Mouse (Mus musculus): ENCODE results near the gene Hsf5. TPM values are rescaled to one million over a fixed set of nuclear protein-coding genes. Genes with fewer than 3 reads are reported as not detected.

Hsf5 gene
- polyA plus RNA-seq, 1 experiment from 2014 or later: 0.17 TPM

DNA sequence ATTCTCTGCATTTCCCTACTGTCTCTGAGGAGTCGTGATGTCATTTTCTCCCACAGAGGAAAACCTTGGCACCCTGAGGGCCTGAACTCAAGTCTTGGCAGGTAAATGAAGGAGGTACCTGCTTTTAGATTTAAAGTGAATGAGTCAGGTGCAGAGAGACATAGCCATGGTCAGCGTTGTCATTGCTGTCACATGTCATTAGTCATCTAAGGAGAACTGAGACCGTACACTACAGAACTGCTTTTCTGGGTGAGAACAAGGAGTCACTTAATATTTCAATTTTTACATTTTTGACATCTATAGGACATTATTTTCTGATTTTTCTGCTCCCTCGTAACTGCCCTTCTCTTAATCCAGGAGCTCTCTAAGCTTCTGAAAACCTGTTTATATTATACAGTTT, 61.6 kb downstream of the Hsf5 start:
- 73% methylated on average over 4 of the region's 4 CpGs for WGBS
- ATAC-seq: no peak
- no peak overlapping the region for H3K9ac ChIP-seq (ENCODE audit: low read depth, low read length)
- H3K36me3 ChIP-seq (ENCODE audit: control insufficient read depth, insufficient read depth, low read length): no peaks in the 10 kb centered on the region; the same call in 1 of the 2 replicates
- no peaks in the 10 kb centered on the region for H3K9me3 ChIP-seq (ENCODE audit: control insufficient read depth, low read length)
- no peaks in the 10 kb centered on the region for H3K4me1 ChIP-seq (ENCODE audit: control insufficient read depth, insufficient read depth, low read length)
- no peak overlapping the region for H3K27ac ChIP-seq (ENCODE audit: low read length)
- H3K4me3 ChIP-seq (ENCODE audit: low read length): no peak overlapping the region
- no peak overlapping the region for H3K4me2 ChIP-seq (ENCODE audit: low read depth, low read length)
- H3K27me3 ChIP-seq (replicated peaks; ENCODE audit: control insufficient read depth, insufficient read depth, low read length): no peaks in the 10 kb centered on the region

DNA sequence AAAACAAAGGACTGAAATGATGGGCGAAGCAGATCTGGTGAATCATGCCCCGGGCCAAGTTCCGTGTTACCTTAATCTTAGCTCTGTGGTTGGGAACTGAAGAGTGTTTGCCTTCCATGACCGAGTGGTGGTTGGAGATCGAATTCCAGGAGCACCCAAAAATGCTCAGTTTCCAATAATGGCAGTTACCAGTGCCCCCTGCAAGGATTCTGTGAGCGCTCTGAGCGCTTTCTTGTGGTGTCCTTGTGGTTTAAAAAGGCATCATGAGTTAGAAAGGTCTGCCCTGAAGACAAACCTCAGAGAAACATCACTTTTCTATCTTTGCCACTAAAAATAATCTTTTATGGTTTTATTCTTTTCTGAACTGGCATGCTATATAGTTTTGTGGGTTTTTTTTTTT, 62.0 kb downstream of the Hsf5 start:
- ATAC-seq: no peak
- Histone ChIP-seq H3K4me1 (ENCODE audit: control insufficient read depth, insufficient read depth, low read length) (no peaks in the 10 kb centered on the region), H3K27ac (ENCODE audit: low read length) (no peak overlapping the region), H3K27me3 (replicated peaks; ENCODE audit: control insufficient read depth, insufficient read depth, low read length) (no peaks in the 10 kb centered on the region), H3K9ac (ENCODE audit: low read depth, low read length) (no peak overlapping the region), H3K4me3 (ENCODE audit: low read length) (no peak overlapping the region), H3K4me2 (ENCODE audit: low read depth, low read length) (no peak overlapping the region), H3K36me3 (ENCODE audit: control insufficient read depth, insufficient read depth, low read length) (no peaks in the 10 kb centered on the region; the same call in 1 of the 2 replicates), H3K9me3 (ENCODE audit: control insufficient read depth, low read length) (no peaks in the 10 kb centered on the region)
- 85% methylated on average over 7 of the region's 7 CpGs for WGBS

DNA sequence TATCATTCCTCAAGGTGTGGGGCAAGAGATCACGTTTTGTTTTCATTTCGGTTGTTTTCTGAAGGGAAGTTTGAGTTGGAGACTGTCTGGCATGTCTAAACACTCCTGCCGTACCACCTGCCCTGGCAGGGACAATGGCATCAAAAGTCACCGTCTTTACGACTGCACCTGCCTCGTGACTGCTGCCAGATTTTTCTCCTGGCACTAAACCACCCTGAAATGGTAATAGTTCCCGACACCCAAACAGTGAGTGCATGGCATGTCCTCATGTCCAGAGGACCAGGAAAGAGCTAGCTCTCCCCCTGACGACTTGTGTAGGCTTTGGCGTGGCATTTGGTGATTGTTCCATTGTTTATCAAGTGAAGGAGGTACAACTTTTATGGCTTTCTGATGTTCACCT, 63.8 kb downstream of the Hsf5 start:
- no peaks in the 10 kb centered on the region for H3K27me3 ChIP-seq (replicated peaks; ENCODE audit: control insufficient read depth, insufficient read depth, low read length)
- H3K4me1 ChIP-seq (ENCODE audit: control insufficient read depth, insufficient read depth, low read length): 0 out of 2 replicates have a peak, but pooled peaks cover 1% of the 10 kb centered on the region
- H3K9me3 ChIP-seq (ENCODE audit: control insufficient read depth, low read length): no peaks in the 10 kb centered on the region
- H3K36me3 ChIP-seq (ENCODE audit: control insufficient read depth, insufficient read depth, low read length): no peaks in the 10 kb centered on the region
- H3K9ac ChIP-seq (ENCODE audit: low read depth, low read length): no peak overlapping the region
- 59% methylated on average over 9 of the region's 9 CpGs for WGBS
- H3K27ac ChIP-seq (ENCODE audit: low read length): peak overlapping the region; percentile 39; the same call in 1 of the 2 replicates
- no peak for ATAC-seq
- peak overlapping the region; percentile 2; the same call in 1 of the 2 replicates for H3K4me2 ChIP-seq (ENCODE audit: low read depth, low read length)
- no peak overlapping the region for H3K4me3 ChIP-seq (ENCODE audit: low read length)

DNA sequence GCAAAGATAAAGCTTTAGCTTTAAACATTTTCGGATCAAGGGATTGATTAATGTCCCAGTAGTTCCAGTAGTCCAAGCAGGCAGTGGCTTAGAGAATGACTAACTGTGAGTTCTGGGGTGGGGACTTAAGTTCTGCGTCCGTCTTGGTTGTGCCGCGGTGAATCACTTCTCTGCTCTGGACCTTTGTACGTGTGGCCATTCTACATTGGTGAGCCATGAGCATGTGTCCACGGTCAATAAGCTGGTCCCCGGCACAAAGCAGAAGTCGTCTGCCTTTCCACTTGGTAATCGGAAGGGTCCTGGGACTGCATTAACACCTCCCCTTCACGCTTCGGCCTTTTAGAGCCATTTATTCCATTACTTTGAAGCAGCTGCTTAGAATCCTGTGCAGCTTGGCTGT, 65.1 kb downstream of the Hsf5 start:
- WGBS: 65% methylated on average over 12 of the region's 12 CpGs
- no peak overlapping the region for H3K9ac ChIP-seq (ENCODE audit: low read depth, low read length)
- H3K9me3 ChIP-seq (ENCODE audit: control insufficient read depth, low read length): no peaks in the 10 kb centered on the region
- ATAC-seq: no peak
- H3K4me2 ChIP-seq (ENCODE audit: low read depth, low read length): peak overlapping the region; percentile 19; the same call in 1 of the 2 replicates
- H3K27me3 ChIP-seq (replicated peaks; ENCODE audit: control insufficient read depth, insufficient read depth, low read length): no peaks in the 10 kb centered on the region
- 0 out of 2 replicates have a peak, but pooled peaks cover 6% of the 10 kb centered on the region for H3K4me1 ChIP-seq (ENCODE audit: control insufficient read depth, insufficient read depth, low read length)
- peak overlapping the region; percentile 45 for H3K27ac ChIP-seq (ENCODE audit: low read length)
- H3K36me3 ChIP-seq (ENCODE audit: control insufficient read depth, insufficient read depth, low read length): no peaks in the 10 kb centered on the region
- no peak overlapping the region for H3K4me3 ChIP-seq (ENCODE audit: low read length)

DNA sequence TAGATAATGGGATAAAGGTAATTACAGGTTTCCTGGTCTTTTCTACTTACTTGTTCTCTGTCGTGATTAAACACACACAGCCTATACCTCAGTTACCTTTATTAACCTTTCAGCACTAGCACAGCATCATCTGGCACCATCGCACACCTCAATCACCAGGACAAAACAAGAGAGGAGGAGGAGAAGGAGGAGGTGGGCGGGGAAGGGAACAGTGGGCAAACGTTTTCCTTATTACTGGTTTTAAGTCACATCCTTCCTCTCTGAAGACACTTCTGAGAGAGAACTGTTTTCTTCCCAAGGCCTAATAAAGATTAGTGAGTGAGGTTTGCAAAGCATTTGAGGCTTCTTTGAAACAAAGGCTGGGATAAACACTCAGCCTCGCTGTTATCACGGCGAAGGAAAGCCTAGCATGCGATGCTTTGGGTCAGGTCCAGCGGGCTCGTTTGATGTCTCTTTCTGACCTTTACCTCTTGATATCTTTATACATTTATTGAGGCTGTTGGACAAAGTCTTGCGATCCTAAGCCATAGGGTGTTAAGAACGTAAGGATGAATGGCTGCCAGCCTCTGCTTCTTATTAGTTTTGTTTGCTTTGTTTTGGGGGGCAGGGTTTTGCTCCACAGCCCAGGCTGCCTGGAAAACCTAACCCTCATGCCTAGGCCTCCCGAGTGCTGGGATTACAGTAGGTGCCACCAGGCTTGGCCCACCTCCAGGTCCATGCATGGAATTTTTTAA, 66.0 kb downstream of the Hsf5 start:
- H3K27ac ChIP-seq (ENCODE audit: low read length): no peak overlapping the region; the same call in 1 of the 2 replicates
- no peaks in the 10 kb centered on the region for H3K9me3 ChIP-seq (ENCODE audit: control insufficient read depth, low read length)
- peaks cover 14% of the 10 kb centered on the region; the same call in 1 of the 2 replicates for H3K4me1 ChIP-seq (ENCODE audit: control insufficient read depth, insufficient read depth, low read length)
- H3K9ac ChIP-seq (ENCODE audit: low read depth, low read length): no peak overlapping the region
- no peak overlapping the region for H3K4me3 ChIP-seq (ENCODE audit: low read length)
- no peak overlapping the region for H3K4me2 ChIP-seq (ENCODE audit: low read depth, low read length)
- peak; percentile 92 for ATAC-seq
- 28% methylated on average over 13 of the region's 13 CpGs for WGBS
- no peaks in the 10 kb centered on the region for H3K36me3 ChIP-seq (ENCODE audit: control insufficient read depth, insufficient read depth, low read length)
- no peaks in the 10 kb centered on the region for H3K27me3 ChIP-seq (replicated peaks; ENCODE audit: control insufficient read depth, insufficient read depth, low read length)

DNA sequence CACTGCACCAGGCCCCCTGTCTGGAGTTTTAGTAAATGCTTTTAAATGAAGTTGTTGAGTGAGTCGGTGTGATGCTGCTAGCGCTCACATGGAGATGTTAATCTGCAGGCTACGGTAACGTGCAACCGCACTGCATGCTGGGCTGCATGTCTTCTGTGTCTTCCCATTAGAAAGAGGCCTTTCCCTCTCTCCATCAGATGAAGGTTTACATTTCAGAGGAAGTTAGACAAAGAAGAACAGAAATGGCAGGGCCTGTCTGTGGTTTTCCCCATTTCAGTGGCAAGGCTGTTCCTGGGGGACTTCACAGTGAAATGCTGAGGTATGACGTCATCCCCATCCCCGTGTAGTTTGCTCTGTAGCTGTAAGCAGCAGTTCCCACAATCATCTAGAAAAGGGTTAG, 69.4 kb downstream of the Hsf5 start:
- WGBS: 58% methylated on average over 7 of the region's 7 CpGs
- H3K4me2 ChIP-seq (ENCODE audit: low read depth, low read length): no peak overlapping the region
- no peak for ATAC-seq
- H3K27me3 ChIP-seq (replicated peaks; ENCODE audit: control insufficient read depth, insufficient read depth, low read length): no peaks in the 10 kb centered on the region
- peaks cover 30% of the 10 kb centered on the region for H3K4me1 ChIP-seq (ENCODE audit: control insufficient read depth, insufficient read depth, low read length)
- H3K9ac ChIP-seq (ENCODE audit: low read depth, low read length): no peak overlapping the region
- no peaks in the 10 kb centered on the region for H3K36me3 ChIP-seq (ENCODE audit: control insufficient read depth, insufficient read depth, low read length)
- H3K9me3 ChIP-seq (ENCODE audit: control insufficient read depth, low read length): no peaks in the 10 kb centered on the region
- H3K4me3 ChIP-seq (ENCODE audit: low read length): no peak overlapping the region
- H3K27ac ChIP-seq (ENCODE audit: low read length): no peak overlapping the region

DNA sequence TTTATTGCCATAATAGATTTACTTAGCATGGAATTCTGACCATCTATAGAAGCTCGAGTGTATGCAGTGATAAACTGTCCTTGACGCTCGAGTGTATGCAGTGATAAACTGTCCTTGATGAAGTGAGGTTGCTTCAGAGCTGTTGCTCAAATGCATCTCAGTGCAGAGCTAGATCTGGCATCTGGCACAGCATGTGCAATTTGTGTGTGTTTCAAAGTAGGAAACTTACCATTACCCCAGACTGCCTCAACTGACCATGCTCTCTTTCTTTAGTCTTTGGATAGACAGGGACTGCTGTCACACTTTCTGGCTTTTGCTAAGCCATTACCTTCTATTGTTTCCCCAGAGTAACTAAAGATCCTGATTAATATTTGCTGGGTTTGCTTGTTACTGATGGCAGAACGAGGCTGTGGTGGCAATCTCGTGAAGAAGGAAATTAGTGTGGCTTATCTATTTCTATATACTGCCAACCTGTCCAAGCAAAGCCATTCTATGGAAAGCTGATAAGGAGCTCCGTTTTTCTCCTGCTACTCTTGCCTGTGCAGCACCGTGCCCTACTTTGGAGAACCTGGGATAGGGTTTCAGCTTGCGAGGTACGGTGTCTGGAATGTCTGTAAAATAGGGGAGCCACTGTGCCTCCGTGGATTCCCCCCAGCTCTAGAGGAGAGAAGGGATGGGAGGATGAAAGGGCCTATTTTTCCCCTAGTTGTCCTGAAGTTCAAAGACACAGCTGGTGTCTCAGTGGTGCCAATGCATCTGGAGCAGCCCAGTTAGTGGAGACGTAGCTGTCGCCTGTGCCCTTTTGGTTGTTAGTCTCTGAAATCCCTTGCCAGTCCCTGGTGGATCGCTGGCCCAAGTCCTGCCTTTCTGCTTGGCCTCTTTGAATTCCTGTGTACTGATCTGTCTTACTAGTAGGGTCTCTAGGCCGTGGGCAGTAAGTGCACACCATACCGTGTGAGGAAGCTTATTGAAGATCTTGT, 70.6 kb downstream of the Hsf5 start:
- Histone ChIP-seq H3K9ac (ENCODE audit: low read depth, low read length) (peak overlapping the region; percentile 16; the same call in 1 of the 2 replicates), H3K27me3 (replicated peaks; ENCODE audit: control insufficient read depth, insufficient read depth, low read length) (no peaks in the 10 kb centered on the region), H3K4me3 (ENCODE audit: low read length) (no peak overlapping the region), H3K27ac (ENCODE audit: low read length) (peak overlapping the region; percentile 30), H3K9me3 (ENCODE audit: control insufficient read depth, low read length) (no peaks in the 10 kb centered on the region), H3K4me1 (ENCODE audit: control insufficient read depth, insufficient read depth, low read length) (peaks cover 30% of the 10 kb centered on the region), H3K4me2 (ENCODE audit: low read depth, low read length) (peak overlapping the region; percentile 51), H3K36me3 (ENCODE audit: control insufficient read depth, insufficient read depth, low read length) (no peaks in the 10 kb centered on the region)
- WGBS: 57% methylated on average over 15 of the region's 15 CpGs
- ATAC-seq: no peak

DNA sequence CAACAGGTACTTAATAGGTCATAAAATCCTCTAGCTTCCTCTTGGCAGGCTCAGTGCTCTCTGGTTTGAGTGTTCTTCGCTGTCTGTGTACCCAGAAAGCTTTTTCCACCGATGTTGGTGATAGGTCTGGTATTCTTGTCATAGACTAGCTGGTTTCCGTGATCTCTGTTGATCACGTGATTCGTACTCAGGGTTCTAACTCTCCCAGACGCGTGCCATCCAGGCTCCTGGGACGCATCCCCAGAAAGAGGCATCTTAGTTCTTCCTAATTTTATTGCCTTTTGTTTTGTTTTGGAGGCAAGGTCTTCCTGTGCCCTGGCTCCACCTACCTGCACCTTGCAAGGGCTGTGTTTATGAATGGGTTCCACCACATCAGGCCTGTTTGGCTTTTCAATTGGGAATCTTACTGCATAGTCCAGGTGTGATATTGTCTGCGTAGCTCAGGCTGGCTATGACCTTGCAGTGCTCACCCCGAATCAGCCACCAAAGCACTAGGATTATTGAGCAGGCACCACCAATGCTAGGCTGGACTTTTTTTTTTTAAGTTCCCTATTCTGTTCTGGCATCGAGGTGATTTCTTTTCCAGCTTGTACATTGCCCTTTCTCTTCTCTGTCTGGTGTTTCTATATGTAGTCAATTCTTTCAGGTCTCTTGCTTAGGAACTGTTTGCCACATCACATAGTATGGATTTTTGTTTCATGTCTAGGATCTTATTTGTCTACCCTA, 71.7 kb downstream of the Hsf5 start:
- Histone ChIP-seq H3K9me3 (ENCODE audit: control insufficient read depth, low read length) (no peaks in the 10 kb centered on the region), H3K4me3 (ENCODE audit: low read length) (peak overlapping the region; percentile 6; the same call in 1 of the 2 replicates), H3K27me3 (replicated peaks; ENCODE audit: control insufficient read depth, insufficient read depth, low read length) (no peaks in the 10 kb centered on the region), H3K4me1 (ENCODE audit: control insufficient read depth, insufficient read depth, low read length) (peaks cover 30% of the 10 kb centered on the region), H3K4me2 (ENCODE audit: low read depth, low read length) (peak overlapping the region; percentile 51), H3K27ac (ENCODE audit: low read length) (peak overlapping the region; percentile 64), H3K9ac (ENCODE audit: low read depth, low read length) (no peak overlapping the region), H3K36me3 (ENCODE audit: control insufficient read depth, insufficient read depth, low read length) (no peaks in the 10 kb centered on the region)
- 51% methylated on average over 11 of the region's 11 CpGs for WGBS
- ATAC-seq: peak; percentile 17; the same call in 1 of the 2 replicates

All from intestine, embryonic 16.5 days (tissue).